Mouse (Mus musculus) urinary bladder, postnatal 10 days (tissue): ENCODE results near the gene Col13a1.

Experiments used
- DNase-seq: peaks from one replicate; pipeline ENCODE4 v3.0.0; 2022; ENCODE audit warnings: low spot score

The Col13a1 gene

GRCm38 (mm10) chr10:61978866-61979340 lies at the start of gene Col13a1:
TSS of gene Col13a1 (minus strand) at chr10:61979108.
- DNase-seq: no peak

DNA sequence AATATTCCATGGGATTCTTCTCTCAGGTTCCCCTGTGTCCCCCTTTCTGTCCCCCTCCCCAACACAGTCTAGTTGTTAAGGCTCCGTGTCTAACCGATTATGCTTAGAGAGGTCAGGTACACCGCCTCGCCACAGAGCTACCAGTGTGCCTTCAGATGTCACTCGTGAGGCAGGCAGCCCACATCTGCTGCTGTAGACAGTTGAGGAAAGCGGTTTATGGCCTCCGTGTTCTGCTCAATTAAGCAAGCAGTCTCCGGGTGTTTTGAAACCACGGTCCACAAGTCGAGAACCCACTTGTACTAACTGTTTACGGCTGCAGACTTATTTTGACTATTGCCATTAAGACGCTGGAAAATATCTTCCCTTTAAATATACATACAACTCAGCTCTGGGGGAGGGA lies 48.8 kb upstream of the Col13a1 start:
- DNase-seq: no peak

- DNase-seq: no peak
These were observed 45.1 kb upstream of the Col13a1 start for GRCm38 (mm10) chr10:62023821-62024551.

DNA sequence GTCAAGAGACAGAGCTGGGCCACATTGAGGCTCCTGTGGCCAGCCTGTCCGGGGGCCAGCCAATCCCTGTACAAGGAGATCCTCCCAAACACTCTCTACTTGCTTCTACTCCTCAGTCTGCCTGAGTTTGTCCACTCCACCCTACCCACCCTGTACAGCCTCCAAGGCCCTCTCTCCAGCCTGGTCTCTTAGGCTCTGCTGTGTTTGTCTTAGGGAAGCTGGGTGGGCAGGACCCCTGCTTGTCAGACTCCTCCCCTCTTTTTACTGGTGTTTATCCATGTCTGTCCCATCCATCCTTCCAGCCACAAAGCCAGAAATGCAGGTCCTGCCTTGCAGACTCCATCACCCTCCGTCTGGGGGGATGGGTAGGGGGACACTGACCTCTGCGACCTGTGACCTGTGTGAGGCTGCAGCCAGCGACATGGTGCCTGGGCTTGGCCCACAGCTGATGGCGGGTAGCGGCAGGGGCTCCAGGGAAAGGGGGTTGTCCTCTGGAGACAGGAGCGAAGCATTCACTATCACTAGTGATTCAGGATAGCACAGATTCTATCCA lies 41.2 kb upstream of the Col13a1 start:
- no peak for DNase-seq

DNA sequence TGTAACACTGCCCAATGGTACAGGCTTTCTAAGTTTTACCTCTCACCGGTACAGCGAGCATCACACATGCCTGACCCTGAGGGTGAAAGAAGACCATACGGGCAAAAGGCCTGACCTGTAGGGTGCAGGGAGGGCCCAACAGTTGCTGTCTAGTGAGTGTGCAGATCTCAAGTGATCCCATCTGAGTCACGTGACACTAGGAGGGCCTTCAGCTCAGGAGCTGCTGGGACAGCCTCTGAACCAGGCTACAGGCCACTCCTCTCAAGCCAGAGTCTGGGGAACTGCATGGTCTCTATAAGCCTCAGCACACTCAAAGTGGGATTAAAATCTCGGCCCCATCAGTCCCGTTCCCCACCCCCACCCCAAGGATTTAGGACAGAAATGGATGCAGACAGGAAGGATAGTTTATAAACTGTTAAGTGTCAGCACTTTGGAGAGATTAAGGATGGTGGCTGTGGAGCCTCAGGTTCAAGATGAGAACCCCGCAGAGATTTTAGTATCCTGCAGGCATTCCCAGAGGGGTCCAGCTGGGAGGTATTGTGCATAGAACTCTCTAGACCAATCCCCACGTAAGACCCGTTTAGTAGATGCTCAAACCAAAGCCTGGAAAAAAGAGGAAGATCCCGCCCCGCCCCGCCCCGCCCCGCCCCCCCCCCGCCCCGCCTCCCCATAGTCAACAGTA lies 40.6 kb upstream of the Col13a1 start:
- DNase-seq: no peak

DNA sequence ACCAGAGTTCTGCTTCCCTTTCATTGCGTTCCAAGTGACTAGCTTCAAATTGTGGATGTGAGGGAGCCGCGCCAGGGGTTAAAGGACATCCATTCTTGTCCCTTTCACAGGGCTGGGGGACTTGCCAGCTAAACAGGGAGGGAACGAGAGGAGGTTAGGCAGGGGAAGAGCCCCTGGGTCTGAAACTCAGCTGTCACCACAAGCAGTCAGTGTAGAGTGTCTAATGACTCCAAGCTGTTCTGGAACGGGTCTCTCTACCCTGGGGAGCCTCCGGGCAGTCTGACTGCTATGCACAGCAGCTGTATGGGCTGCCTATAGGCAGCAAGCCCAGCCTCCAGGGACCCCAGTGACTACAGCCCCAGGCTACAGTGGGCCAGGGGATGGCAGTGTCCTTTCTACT lies 38.0 kb upstream of the Col13a1 start:
- no peak for DNase-seq

- no peak for DNase-seq
These were observed 34.3 kb upstream of the Col13a1 start for GRCm38 (mm10) chr10:62013190-62013589.

GRCm38 (mm10) chr10:62012371-62012770 lies 33.5 kb upstream of the Col13a1 start:
- DNase-seq: no peak

GRCm38 (mm10) chr10:62009981-62010500 lies 31.1 kb upstream of the Col13a1 start:
- no peak for DNase-seq

DNA sequence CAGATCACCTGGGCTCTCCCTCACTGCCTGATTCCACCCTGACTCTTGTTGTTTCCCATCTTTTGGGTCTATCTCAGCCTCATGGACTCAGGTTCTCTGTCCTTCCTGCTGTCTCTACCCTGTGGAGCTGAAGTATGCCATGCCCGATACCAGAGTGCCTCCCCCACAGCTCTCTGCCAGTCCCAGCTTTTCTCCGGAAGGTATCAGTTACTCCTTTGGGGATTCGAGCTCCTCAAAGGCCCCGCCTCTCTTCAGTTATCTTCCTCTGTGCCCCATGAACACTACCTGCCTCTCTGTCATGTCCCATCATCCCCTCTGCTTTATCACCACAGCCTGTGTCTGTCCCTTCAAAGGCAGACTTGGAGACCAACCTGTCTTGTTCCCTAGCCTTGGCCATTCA lies 29.1 kb upstream of the Col13a1 start:
- no peak for DNase-seq

GRCm38 (mm10) chr10:62006371-62006770 lies 27.5 kb upstream of the Col13a1 start:
- no peak for DNase-seq

DNA sequence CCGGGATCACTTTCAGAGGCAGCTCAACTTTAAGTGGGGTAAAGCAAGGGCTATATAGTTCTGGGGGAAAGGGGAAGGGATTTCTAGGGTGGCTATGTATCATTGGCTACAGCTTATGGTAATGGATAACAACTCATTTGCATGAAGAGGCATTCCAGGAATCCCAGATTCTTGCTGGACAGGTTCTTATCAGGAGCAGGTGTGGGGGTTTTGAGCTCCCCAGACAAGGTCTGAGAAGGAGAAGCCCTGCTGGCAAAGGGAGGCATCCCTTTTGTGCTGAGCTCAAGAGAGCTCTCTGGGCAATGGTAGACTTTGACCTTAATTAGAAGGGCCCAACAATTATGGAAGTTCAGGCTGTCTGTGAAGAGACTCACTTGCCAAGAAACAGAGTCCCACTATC lies 21.3 kb upstream of the Col13a1 start:
- no peak for DNase-seq

DNA sequence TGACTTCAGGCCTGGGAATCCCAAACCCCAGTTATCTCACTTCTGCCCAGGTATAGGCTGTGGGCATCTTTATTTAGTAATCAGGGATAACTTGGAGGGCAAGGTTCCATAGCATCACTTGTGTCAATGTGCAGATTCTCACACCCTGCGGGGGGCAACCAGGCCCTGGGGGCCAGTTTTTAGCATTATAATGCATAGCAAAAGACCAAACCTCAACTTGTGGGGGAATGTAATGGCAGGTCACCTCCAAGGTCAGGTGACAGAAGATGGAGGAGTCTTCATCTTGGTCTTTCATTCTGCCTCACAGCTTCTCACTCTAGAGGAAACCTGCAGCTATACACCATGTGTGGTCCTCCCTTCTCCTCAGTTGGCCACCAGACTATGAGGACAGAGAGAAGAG lies 20.9 kb upstream of the Col13a1 start:
- DNase-seq: no peak

DNA sequence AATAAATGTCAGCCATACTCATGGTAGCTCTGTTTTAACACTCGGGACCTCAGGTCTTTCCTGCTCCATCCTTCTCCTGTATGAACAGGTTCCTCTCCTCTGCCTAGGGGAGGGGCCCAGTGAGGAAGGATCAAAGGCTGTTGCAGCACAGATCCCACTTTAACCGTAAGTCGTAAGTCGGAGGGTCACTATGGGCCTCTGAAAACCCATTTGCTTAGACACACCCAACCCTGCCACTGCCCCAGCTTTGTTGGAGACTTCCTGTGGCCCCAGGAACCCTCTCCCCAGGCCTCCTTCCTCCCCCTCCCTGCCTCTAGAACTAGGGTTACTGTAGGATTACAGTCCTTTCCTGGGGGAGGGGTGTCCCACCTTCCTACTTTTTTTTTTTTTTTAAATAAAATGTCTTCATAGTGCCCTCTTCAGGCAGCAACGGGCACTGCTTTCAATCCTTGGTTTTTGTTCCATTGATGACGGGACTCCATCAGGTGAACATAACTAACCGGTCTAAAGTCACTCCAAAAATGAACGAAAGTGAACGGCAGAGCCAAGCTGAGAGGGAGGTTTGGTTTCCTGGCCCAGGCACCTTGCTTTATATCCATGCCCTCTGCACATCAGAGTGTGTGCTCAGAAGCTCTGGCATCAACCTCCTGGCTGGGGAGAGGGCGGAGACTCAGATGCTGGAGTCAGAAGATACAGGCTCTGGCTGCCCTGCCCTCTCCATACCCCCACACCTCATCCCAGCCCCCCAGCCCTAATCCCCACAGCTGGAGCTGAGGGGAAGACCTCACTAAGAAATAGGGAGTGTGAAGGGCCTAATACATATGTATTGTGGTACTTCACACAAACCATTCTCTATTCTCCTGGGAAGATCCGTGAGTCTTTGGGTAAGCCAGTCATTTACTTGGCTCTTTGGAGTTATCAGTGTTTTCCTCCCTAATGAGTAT lies 12.8 kb upstream of the Col13a1 start:
- no peak for DNase-seq

- peak; percentile 79 for DNase-seq
These were observed 1.5 kb upstream of the Col13a1 start for GRCm38 (mm10) chr10:61980424-61980823.

- DNase-seq: no peak
These were observed 619 bp downstream of the Col13a1 start for GRCm38 (mm10) chr10:61978112-61978865.

DNA sequence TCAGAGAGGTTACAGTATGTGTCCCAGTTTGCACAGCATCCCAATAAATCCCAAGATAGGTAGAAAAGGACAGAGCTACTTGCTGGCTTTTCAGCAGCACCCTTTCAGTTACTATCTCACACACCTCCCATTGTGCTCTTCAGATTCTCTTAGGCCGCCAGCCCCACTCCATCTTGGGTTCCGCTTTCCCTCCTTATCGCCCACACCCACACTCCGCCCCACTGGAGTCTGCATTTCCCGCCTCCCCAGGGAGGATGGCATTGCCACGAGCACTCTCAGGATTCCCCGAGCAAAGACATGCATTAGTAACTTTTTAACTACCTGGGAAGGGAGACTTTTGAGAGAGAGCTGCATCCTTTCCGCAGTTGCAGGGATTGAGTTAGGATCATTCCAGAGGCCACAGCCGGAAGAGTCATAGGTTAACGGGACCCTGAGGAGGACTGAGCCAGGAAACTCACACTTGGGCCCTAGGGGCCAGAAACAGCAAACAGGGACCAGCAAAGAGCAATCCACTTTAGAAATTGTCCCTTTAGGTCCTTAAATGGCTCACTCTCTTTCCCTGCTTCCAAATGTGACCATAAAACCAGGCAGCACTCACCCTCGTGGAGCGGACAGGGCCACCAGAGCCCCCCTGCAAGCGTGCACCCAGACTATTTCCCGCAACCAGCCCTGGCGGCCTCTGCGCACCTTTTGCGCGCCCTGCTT lies 1.4 kb downstream of the Col13a1 start:
- DNase-seq: no peak

GRCm38 (mm10) chr10:61976987-61977386 lies 1.9 kb downstream of the Col13a1 start:
- DNase-seq: no peak

DNA sequence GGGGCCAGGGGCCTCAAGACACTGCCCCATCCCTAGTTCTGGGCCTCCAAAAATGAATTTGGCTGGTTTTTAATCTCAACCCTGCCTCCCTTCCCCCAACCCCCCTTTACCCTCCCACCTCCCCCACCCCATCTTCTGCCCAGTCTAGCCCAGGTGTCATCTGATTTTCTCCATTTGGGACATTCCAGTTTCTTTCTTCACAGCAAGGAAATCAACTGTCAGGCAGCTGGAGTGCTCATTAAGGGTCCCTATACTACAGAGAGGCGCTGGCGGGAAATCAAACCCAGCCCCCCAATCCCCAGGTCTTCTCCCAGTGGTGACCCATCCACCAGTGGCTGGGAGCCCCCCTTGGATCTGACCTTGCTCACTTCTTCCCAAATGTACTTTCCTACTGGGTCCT lies 4.3 kb downstream of the Col13a1 start:
- DNase-seq: no peak

- no peak for DNase-seq
These were observed 6.9 kb downstream of the Col13a1 start for GRCm38 (mm10) chr10:61972041-61972440.
